Mouse (Mus musculus) right cerebral cortex, postnatal 14 days (tissue): ENCODE measurements around the gene St6gal1.

ENCODE experiments used
- DNase-seq: peaks from one replicate; pipeline ENCODE4 v3.0.0; 2022

Gene St6gal1

DNA sequence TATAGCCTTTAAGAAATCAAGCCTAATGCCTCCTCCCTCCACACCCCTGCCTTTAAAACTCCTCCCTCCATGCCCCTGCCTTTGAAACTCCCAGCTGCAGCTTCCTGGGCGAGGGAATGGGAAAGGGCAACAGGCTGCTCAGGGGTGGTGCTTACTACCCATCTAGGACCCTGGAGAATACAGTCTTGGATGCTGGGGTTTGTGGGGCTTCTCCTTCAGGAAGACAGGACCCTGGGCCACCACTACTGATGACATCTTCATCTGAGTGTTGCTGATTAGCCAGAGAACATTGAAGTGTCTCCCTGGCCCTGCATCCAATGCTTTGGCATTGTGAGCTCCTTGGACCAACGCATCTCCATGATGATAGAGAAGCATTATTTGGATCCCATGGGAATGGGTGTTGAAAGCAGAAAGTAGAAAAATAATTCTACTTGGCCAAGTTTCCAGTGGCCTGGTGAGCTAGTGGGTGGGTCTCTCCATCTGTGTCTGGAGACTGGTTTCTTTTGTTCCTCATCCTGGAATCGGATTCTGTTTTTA lies 137.0 kb downstream of the St6gal1 start:
- DNase-seq = no peak

DNA sequence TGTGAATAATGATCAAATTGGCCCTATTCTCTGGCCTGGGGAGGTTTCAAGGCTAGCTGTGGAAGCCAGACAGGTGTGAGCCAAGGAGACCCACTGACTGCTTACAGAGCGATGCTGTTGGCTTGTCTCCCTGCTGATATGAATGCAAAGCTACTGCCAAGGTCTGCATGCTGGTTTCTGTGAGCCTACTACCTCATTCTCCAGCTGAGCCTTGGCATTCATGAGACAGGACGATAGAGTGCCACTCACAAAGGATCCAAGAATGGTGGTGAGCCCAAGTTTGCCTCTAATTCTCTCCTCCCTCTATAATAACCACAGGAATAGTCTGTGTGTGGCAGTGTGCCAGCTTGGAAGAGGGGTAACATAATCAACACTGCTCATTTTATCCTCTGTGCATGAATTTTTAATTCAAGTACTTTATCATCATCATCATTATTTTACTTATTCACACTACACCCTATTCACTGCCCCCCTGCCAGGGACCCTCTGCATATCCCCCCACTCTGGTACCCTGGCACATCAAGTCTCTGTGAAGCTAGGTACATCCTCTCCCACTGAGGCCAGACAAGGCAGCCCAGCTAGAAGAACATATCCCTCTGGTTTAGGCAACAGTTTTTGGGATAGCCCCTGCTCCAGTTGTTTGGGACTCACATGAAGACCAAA lies 139.9 kb downstream of the St6gal1 start:
- DNase-seq = no peak

DNA sequence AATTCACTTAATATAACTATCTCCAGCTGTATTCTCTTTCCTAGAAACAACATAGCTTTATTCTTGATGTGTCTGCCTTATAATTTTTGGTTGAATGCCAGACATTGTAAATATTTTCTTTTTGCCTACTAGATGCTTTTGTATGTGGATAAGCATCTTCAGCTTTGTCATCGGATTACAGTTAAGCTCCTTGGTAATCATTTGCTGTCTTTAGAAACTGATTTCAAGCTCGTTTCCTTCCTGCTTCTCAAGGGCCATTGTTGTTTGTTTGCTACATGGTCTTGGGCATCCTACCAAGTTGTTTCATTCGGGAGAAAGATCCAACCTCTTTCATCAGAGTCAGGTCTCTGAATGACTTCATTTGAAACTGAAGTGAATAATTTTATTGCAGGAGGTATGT lies 144.6 kb downstream of the St6gal1 start:
- no peak for DNase-seq

DNA sequence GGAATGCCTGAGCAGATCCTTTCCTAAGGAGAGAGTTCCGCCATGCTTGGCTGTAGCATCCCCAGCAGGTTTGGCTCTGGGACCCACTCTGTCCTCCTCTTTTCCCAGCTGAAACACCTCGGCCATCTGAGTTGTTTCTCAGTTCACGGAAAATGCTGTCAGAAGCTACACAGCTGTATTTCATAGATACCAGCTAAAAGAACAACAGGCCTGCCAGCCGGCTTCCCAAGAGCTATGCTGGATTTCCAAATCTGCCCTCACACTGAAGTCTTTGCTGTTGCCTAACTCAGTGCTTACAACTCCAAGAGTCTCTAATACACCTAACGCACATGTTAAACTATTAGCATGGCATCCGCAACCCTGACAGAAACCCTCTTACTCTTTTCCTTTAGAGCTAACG lies 146.2 kb downstream of the St6gal1 start:
- DNase-seq = no peak

DNA sequence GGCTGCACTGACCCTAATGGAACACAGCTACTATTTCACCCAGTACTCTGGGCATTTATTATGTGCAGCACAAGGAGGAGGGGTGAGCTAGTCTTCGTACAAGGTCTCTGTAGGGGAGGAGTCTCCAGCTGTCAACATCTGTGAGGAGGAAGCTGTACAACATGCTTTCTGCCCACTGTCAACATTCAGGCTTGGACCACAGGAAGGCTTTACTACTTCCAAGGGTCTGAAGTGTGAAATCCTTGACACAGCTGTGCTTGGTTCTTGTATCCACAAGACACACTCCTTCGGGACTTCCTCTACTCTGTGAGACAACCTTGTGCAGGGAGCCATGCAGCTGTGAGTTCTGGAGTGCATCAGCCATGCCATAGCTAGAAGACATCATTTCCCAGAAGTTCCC lies 147.8 kb downstream of the St6gal1 start:
- no peak for DNase-seq

DNA sequence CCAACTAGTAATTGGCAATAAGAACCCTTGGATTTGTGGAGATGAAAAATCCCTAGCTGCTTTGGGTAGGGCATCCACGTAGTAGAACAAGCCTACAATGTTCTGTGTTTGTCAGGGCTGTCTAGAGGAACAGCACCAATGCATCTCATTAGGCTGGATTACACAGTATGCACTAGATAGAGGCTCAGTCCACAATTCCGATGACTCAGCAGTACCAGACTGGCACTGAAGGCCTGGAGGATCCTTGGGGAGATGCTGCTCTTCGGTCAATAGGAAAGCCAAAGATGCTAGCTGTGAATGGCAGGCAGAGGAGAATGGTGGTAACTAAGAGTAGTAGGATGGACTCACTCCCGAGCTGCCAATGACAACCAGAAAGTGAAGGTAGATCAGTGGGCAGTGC lies 149.5 kb downstream of the St6gal1 start:
- no peak for DNase-seq

DNA sequence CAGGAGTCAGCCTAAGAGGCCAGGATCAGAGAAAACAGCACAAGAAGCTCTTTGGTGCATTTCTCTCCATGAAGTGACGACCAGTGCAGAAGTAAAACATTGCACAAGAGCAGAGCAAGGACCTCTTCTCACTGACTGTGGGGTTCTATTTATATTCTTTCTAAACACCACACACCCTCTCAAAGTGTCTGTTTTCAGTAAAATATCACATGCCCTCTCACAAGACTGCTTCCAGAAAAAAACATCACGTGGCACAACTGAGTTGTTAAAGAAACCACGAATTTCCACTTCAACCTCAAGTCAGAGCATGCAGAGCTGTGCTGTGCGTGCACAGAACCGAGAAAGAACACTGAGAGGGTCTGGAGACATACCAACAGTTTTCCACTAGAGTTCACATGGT lies 150.4 kb downstream of the St6gal1 start:
- no peak for DNase-seq

DNA sequence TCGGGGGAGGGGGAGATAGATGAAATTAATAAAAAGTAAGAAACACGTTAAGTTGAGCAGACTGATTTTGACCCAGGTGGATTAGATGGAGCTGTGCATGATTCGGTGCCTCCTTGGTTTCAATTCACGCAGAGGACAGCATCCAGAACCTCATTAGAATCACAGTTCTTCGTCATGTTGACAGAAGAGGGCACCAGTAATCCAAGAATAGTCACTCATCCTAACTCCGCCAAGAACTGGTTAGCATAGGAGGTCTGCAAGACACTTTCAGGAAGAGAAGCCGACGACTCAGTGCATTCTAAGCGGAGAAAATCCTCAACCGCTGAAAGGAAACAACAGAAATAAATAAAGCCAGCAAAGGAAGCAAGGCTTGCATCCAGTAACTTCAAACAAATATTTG lies 151.6 kb downstream of the St6gal1 start:
- DNase-seq = no peak

DNA sequence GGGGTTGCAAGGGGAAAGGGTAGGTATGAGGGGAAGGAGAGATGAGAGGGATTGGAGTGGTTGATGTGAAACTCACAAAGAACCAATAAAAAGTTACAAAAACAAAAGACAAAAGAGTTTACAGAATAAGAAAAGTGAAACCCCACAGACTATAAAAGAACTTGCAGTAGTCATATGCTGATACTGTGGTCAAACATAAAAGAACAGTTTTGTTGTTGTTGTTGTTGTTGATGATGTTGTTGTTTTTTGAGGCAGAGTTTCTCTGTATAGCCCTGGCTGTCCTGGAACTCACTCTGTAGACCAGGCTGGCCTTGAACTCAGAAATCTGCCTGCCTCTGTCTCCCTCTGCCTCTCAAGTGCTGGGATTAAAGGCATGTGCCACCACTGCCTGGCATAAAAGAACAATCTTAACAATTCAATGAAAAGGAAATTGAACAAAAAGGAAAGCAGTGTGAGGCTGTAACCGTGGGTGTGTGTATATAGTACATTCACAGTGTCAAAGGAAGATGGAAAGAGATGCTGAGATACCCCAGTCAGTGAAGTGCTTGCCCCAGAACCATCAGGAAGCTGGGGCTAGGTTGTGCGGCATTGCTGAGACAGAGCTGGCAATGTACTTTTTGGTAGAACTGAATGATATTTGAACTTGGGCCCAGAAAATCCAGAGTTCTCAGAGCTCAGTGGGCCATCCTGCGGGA lies 155.1 kb downstream of the St6gal1 start:
- DNase-seq = no peak

DNA sequence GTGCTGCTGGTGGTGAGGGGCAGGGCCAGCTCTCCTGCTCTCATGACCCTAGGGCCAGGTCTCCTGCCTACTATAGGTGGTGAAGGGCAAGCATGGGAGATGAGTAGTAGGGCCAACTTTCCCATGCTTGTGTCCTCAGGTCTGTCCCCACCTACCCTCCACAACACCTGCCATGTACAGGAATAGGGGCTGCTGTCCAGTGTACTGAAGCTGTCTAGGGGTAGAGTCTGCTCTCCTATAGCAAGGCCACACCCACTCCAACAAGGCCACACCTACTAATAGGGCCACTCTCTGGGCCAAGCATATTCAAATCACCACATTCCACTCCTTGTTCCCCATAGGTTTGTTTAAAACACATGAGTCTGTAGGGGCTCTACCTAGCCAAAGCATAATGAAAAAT lies 159.8 kb downstream of the St6gal1 start:
- DNase-seq = no peak

DNA sequence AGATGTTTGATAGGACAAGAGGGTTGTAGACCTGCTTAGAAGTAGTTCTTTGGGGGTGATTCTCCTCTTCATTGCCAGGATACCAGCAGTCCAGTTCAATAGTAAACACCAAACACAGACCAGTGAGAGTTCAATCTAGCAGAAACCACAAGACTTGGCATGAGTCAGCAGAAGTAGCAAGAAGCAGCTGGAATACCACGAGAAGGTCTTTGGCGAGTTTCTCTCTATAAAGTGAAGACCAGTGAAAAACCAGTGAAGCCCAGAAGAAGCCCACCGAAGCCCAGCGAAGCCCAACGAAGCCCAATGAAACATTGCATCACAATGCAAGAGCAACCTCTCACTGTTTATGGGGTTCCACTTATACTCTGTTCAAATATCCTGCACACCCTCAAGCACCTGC lies 173.4 kb downstream of the St6gal1 start:
- no peak for DNase-seq

DNA sequence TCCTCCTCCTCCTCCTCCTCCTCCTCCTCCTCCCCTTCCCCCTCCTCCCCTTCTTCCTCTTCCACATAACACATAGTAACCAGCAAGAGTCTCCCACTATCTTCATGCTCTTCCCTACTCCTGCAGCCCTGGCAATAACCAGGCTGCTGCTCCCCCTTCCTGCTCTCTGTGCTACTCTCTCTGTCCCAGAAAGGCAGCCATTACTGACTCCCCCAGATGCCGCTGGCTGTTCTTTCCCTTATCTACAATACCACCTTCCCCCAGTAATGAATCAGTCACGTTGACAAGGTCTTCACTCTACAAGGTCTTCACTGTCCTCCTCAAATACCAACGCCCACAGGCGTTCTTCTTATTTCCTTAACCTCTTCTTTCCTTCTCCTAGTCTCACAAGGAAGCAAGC lies 176.9 kb downstream of the St6gal1 start:
- no peak for DNase-seq

DNA sequence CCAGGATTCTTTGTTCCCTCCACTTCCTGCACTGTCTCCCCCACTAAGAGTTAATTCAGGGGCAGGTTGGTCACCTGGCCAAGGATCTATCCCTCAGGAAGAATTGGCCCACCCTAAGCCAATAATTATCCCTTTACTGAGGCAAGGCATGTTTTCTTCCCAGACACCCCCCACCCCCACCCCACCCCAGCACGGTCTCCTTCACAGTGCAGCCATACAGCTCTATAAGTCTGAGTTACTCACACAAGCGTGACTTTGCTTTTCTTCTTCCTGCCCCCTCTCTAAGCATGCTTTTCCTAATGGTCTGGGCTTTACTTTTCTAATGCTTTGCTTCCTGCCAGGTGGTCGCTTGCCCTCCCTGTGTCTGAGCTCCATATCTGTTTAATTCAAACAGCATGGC lies 177.4 kb downstream of the St6gal1 start:
- DNase-seq = no peak

DNA sequence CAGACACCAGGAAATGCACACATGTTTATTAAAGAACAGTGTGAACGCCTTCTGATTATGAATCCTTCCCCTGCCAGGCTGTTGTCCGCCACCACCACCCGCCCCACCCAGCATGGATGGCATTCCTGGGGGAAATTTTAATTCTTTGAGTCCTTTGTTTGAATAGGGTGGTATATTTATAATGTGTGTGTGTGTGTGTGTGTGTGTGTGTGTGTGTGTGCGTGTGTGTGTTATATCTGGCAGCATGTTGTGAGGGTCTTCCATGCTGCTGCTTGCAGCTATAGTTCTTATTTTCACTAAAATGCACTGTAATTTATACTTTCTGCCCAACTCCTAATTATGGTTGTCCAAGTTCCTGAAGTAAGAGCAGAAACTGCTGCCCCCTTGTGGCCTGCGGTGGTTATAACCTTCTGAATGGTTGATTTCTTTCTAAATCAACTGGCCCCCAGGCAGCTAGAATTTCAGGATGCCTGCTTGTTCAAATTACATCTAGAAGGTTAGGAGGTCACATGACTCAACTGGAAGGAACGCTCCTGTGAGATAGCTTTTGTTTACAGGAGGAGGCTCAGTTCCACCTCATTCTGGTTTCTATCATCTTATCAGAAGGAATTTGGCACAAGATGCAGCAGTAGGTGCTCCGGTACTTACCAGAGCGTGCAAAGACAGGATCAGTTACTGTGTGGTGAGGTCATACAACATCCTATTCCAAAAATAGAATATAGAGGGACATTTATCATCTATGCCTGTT lies 178.6 kb downstream of the St6gal1 start:
- peak; percentile 78 for DNase-seq
